In genomic region chr8:72143256-72143824, GRCm38 (mm10) we compare ENCODE assay signal across 20 mouse cellular contexts. TPM values are rescaled to one million over a fixed set of nuclear protein-coding genes. Genes with fewer than 3 reads are reported as not detected.
"Had no signal": no experiment of that assay in that cellular context is flagged by ENCODE, and none has a peak within 500 bp of the region (broad histone marks: within the 10 kb centered on the region; RNA-seq: fewer than 3 reads in every experiment).

No protein-coding gene starts in this region.

- ATAC-seq: lung, postnatal 0 days had no signal

- H3K9ac ChIP-seq: limb, embryonic 13.5 days; liver, embryonic 13.5 days; lung, embryonic 14.5 days had no signal

- H3K4me2 ChIP-seq: limb, embryonic 13.5 days; liver, embryonic 13.5 days; lung, embryonic 14.5 days had no signal

- H3K9me3 ChIP-seq: limb, embryonic 10.5 days; limb, embryonic 13.5 days; liver, embryonic 13.5 days had no signal

- DNase-seq: kidney, adult 9 months; kidney, postnatal 14 days; kidney, postnatal 4 days; liver, embryonic 13.5 days; lung, embryonic 14.5 days; midbrain, embryonic 14.5 days; thymus, adult 18-20 months; thymus, postnatal 36 days had no signal

- H3K27ac ChIP-seq: limb, embryonic 10.5 days; limb, embryonic 13.5 days; liver, embryonic 13.5 days had no signal

- H3K4me3 ChIP-seq: limb, embryonic 10.5 days; limb, embryonic 13.5 days; liver, embryonic 13.5 days had no signal

- H3K4me1 ChIP-seq: limb, embryonic 10.5 days; limb, embryonic 13.5 days had no signal

- H3K27me3 ChIP-seq: limb, embryonic 13.5 days; liver, embryonic 13.5 days had no signal

RNA-seq across cellular contexts. Expression of gene Olfr374, which starts 36.5 kb away (rescaled TPM):
- polyA plus RNA-seq: kidney, embryonic 16.5 days; limb, embryonic 10.5 days; limb, embryonic 13.5 days; liver, adult 2 months; liver, embryonic 13.5 days; liver, embryonic 16.5 days; lung, postnatal 0 days; midbrain, embryonic 14.5 days; midbrain, postnatal 0 days; neural tube, embryonic 11.5 days; small intestine, adult 2 months; testis, adult 2 months; urinary bladder, adult 2 months had no signal

RNA-seq across cellular contexts. Expression of gene Hsh2d, which starts 46.1 kb away (rescaled TPM):
- polyA plus RNA-seq: kidney, embryonic 16.5 days; limb, embryonic 10.5 days; limb, embryonic 13.5 days; midbrain, embryonic 14.5 days; midbrain, postnatal 0 days; neural tube, embryonic 11.5 days; neural tube, embryonic 14.5 days had no signal
